Mouse (Mus musculus) spleen, embryonic (tissue): ENCODE measurements around the gene Kif1bp.
"Not testable (repeated sequence)": the region's sequence is repeated elsewhere in the genome, so short reads cannot be mapped to it uniquely, and the experiment has no call there.

ENCODE experiments used
- CTCF ChIA-PET: fragments of 350-600 bp; sonication (Branson Sonifier 250); formaldehyde crosslinking; loops from one replicate; lab custom pipeline; 2022; lab: Charles Lee

Gene Kif1bp

GRCm38 (mm10) chr10:62578338-62579100, at the start of gene Kif1bp:
Gene Kif1bp, minus strand, starts transcription at chr10:62578457.
- CTCF ChIA-PET, result interaction anchor here (0.6 kb wide), 1 partner anchor 20 kb away, joined by 3 read pairs; no protein-coding TSS in a partner anchor

DNA sequence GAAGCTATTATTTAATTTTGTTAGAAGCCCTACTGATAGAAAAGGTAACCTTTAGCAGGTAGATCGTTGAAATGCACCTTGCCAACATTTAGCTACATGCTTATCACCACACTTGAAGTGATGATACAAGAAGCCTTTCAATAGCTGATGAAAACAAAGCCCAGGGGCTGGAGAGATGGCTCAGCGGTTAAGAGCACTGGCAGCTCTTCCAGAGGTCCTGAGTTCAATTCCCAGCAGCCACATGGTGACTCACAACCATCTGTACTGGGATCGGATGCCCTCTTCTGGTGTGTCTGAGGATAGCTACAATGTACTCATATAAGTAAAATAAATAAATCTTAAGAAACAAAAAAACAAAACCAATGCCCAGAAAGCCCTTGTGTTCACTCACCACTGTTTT, 25.9 kb upstream of the Kif1bp start:
- CTCF ChIA-PET, result no interaction called here

DNA sequence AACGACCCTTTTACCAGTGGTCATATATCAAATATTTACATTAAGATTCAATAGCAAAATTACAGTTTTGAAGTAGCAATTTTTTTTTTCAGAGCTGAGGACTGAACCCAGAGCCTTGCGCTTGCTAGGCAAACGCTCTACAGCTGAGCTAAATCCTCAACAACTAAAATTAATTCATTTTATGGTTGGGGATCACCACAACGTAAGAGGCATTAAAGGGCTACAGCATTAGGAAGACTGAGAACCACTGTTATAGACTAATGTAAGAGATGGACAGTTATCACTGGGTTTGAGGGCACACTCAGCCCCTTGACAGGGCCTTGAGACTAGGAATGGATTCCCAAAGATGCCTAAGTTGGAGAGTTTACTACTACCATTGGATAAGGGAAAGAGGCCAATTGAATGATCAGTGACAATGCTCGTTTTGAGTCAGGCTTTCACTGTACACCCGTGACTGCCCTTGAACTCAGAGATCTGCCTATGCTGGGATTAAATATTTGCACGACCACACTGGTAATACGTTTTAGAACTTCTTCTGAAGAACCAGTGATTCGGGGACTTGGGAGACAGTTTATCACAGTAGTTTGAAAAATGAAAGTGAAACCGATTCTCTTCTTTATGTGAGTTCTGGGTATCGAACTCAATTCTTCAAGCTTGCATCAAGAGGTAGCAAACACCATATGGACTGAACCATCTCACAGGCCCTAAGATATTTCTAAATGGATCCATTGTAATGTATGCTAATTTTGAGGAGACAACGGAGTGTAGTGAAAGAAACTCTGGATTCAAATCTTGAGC, 25.2 kb upstream of the Kif1bp start:
- CTCF ChIA-PET, result no interaction called here

GRCm38 (mm10) chr10:62602177-62603040, 24.2 kb upstream of the Kif1bp start, which contains the start of gene Ddx21:
Gene Ddx21, minus strand, starts transcription at chr10:62602281.
- CTCF ChIA-PET, result interaction anchor here (0.6 to 1.0 kb wide), 2 partner anchors 12 to 60 kb away, joined by 3 read pairs; no protein-coding TSS in a partner anchor

DNA sequence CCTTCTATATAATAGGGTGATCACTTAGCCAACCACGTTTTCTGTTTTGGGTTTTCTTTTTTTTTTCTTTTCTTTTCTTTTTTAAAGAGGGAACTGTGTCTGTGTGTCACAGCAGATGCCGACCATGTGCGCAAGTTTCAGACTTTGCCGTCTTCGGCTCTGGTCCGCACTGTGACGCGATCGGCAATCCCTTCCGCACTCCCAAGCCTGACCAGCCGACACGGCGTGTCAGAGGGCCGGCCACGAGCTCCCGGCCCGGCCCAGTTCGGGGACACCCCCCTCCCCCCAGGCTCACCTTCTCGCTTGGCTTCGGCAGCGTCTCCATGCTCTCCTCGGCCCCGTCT, 23.5 kb upstream of the Kif1bp start:
- CTCF ChIA-PET, result interaction anchor here (1.0 kb wide), 1 partner anchor 11 kb away, joined by 3 read pairs; no protein-coding TSS in a partner anchor

GRCm38 (mm10) chr10:62601053-62601791, 23.0 kb upstream of the Kif1bp start:
- CTCF ChIA-PET, result interaction anchor here (1.0 kb wide), 1 partner anchor 11 kb away, joined by 3 read pairs; no protein-coding TSS in a partner anchor

GRCm38 (mm10) chr10:62600056-62600455, 21.8 kb upstream of the Kif1bp start:
- CTCF ChIA-PET, result no interaction called here

DNA sequence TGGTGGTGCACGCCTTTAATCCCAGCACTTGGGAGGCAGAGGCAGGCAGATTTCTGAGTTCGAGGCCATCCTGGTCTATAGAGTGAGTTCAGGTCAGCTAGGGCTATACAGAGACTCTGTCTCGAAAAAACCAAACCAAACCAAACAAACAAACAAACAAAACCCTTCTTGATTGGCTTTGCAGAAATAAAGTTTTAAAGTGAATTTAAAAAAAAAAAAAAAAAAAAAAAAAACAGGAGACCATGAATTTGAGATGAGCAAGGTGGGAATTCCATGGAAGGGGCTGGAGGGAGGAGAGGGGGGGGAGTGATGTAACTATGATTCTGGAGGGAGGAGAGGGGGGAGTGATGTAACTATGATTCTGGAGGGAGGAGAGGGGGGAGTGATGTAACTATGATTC, 21.1 kb upstream of the Kif1bp start:
- CTCF ChIA-PET, result not testable (repeated sequence)

DNA sequence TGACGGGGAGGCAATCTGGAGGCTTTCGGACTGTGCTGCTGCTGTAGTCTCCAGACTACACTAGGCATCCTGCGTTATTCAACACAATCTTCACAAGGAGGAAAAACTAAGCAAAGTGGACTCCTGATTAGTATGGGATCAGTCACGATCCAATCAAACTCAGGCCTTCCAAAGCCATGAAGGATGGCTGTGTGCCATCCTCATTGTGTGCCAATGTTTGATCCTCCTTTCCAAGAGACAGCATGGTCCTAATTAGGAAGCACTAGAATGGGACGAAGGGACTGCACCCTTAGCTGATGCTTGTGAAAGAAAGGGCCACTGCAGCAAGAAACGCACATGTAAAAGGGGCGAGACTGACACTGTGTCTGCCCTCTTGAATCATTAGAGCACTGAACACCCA, 14.2 kb upstream of the Kif1bp start:
- CTCF ChIA-PET, result no interaction called here

DNA sequence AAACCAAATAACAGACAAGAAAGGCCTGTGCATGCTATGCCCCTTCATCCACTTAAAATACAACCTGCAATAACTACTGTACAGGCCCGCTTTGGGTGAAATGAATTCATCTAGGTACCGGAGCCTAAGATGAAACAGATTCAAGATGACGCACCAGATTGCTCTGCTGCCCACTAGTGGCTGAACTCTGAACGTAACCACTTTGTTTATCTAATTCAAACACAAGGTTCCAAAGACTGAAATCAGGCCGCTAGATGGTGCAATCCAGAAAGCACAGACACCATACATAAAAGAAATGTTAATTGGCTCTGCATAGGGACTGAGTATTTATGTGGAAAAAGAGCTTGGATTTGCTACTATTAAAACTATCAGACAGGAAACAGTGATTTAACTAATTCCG, 11.9 kb upstream of the Kif1bp start:
- CTCF ChIA-PET, result interaction anchor here (0.6 to 1.0 kb wide), 2 partner anchors 12 to 54 kb away, joined by 3 read pairs; partner anchors contain the start of gene Ddx21

- CTCF ChIA-PET, result interaction anchor here (0.6 kb wide), 1 partner anchor 335 kb away, joined by 3 read pairs; no protein-coding TSS in a partner anchor
Observed at GRCm38 (mm10) chr10:62588616-62589015, 10.4 kb upstream of the Kif1bp start.

GRCm38 (mm10) chr10:62583245-62583644, 5.0 kb upstream of the Kif1bp start:
- CTCF ChIA-PET, result no interaction called here

GRCm38 (mm10) chr10:62582701-62583100, 4.4 kb upstream of the Kif1bp start:
- CTCF ChIA-PET, result no interaction called here

- CTCF ChIA-PET, result no interaction called here
Observed at GRCm38 (mm10) chr10:62582263-62582662, 4.0 kb upstream of the Kif1bp start.

GRCm38 (mm10) chr10:62579129-62579528, 872 bp upstream of the Kif1bp start:
- CTCF ChIA-PET, result not testable (repeated sequence)

DNA sequence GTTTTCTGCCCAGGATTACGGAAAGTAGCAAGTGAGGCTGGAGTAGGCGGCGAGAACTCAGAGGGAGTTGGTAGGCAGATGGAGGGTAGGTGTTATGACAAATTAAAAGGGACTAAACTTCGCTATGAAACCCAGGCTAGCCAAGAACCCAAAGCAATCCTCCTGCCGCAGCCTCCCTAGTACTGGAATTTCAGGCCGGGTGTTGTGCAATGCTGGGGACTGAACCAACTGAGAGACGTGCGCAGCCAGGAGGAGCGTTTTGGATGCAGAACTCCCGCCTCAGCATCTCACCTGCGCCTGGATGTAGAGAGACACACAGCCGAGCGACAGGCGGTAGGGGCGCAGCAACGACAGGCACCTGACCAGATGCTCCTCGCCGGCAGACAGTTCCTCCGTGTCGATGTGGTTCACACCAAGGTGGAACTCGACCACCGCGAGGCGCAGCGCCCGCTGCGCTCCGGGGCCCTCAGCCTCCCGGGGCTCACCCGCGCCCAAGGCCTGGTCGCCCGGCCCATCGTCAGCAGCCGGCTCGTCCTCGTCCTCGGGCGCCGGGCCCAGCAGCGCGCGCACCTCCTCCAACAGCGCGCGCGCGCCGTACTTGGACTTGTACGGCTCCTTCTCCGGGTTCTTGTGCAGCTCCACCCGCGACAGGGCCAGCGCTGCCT, 452 bp downstream of the Kif1bp start:
- CTCF ChIA-PET, result no interaction called here

- CTCF ChIA-PET, result no interaction called here
Observed at GRCm38 (mm10) chr10:62575001-62575400, 3.3 kb downstream of the Kif1bp start.

DNA sequence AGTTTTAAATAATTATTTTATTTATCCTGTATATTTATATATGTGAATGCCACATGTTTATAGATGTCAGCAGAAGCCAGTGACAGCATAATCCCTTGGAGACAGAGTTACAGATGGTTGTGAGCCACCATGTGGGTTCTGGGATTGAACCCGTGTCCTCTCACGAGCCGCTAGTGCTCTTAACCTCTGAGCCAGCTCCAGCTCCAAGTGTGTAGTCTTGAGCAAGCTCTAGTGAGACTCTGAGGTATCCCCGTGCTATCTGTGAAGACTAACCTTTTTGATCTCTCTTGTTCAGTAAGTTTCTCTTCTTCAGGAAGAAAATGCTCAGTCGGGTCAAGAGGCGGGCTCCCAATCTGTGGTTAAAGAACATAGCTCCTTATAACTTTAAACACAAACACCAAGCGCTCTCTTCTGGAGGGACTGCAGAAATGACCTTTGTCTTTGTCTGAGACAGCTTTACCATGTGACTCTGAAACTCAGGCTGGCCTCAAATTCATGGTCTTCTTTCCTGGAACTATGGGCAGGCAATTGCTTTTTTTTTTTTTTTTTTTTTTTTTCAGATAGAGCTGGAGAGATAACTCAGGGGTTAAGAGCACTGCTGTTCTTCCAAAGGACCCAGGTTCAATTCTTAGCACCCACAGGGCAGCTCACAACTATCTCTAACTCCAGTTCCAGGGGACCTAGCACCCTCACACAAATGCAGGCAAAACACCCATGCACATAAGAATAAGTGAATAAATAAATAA, 8.0 kb downstream of the Kif1bp start:
- CTCF ChIA-PET, result interaction anchor here (0.6 kb wide), 1 partner anchor 26 kb away, joined by 4 read pairs; no protein-coding TSS in a partner anchor

DNA sequence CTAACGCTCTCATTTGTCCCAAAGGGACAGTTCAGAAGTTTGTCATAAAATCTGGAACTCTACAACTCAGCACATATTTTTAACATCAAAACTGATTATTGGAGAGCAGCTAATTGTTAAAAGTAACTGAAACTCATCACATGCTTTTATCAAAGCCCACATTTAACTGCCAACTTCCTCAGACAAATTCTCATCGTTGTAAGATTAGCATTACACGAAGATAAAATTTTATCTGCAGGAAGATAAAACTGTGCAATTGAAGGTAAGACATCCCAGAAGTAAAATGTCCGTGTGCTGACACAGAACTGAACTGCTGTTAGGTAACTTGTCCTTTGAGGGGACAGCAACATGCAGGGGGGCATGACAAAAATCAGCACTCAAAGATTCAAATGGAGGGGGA, 9.4 kb downstream of the Kif1bp start:
- CTCF ChIA-PET, result no interaction called here
